Mouse (Mus musculus) CD8-positive naive resting alpha-beta T cell, adult 2 months (primary cell): ENCODE measurements around the gene Tmem128.

Experiments used
- DNase-seq, 2 experiments: peaks; one replicate each; pipeline ENCODE4 v3.0.0; 2022; ENCODE audit warnings: low read depth in 2 of 2, low spot score in 2 of 2

Gene Tmem128

GRCm38 (mm10) chr5:38260107-38260682, at the start of gene Tmem128:
Gene Tmem128 (plus strand): TSS chr5:38260185.
- peak; percentile 37 to 60 for DNase-seq

- no peak for DNase-seq
These were observed 48.3 kb upstream of the Tmem128 start for GRCm38 (mm10) chr5:38211691-38212090.

GRCm38 (mm10) chr5:38213009-38213408, 47.0 kb upstream of the Tmem128 start:
- no peak for DNase-seq

- no peak for DNase-seq
These were observed 40.1 kb upstream of the Tmem128 start for GRCm38 (mm10) chr5:38219771-38220307.

- DNase-seq = peak; percentile 96 to 97
These were observed 39.6 kb upstream of the Tmem128 start, which contains the start of the genes Zbtb49 and Lyar for GRCm38 (mm10) chr5:38220328-38220912. Gene Zbtb49 (minus strand): TSS chr5:38220457. Gene Lyar (plus strand): TSS chr5:38220470.

GRCm38 (mm10) chr5:38235422-38235821, 24.6 kb upstream of the Tmem128 start:
- peak; percentile 41 to 62 for DNase-seq

- no peak for DNase-seq
These were observed 23.4 kb upstream of the Tmem128 start for GRCm38 (mm10) chr5:38236627-38237026.

- DNase-seq = no peak
These were observed 19.1 kb upstream of the Tmem128 start for GRCm38 (mm10) chr5:38240727-38241472.

- DNase-seq = no peak
These were observed 18.5 kb upstream of the Tmem128 start for GRCm38 (mm10) chr5:38241473-38241834.

GRCm38 (mm10) chr5:38241966-38242365, 18.0 kb upstream of the Tmem128 start:
- DNase-seq = no peak

GRCm38 (mm10) chr5:38255195-38255594, 4.8 kb upstream of the Tmem128 start:
- DNase-seq = no peak

GRCm38 (mm10) chr5:38255644-38256043, 4.3 kb upstream of the Tmem128 start:
- DNase-seq = no peak

GRCm38 (mm10) chr5:38256551-38256950, 3.4 kb upstream of the Tmem128 start:
- DNase-seq = no peak

GRCm38 (mm10) chr5:38258034-38258772, 1.8 kb upstream of the Tmem128 start:
- no peak for DNase-seq

GRCm38 (mm10) chr5:38258773-38259146, 1.2 kb upstream of the Tmem128 start:
- no peak for DNase-seq

- peak in 1 of 2 experiments; percentile 5 for DNase-seq
These were observed 404 bp upstream of the Tmem128 start for GRCm38 (mm10) chr5:38259455-38260106.

- no peak for DNase-seq
These were observed 11.0 kb downstream of the Tmem128 start for GRCm38 (mm10) chr5:38270942-38271341.

GRCm38 (mm10) chr5:38273831-38274230, 13.8 kb downstream of the Tmem128 start:
- DNase-seq = no peak

GRCm38 (mm10) chr5:38275771-38276170, 15.8 kb downstream of the Tmem128 start, which contains the start of gene Otop1:
Gene Otop1 (plus strand): TSS chr5:38275972.
- DNase-seq = no peak

- no peak for DNase-seq
These were observed 16.5 kb downstream of the Tmem128 start for GRCm38 (mm10) chr5:38276451-38276850.
